Comparison of ENCODE assay signal across 26 mouse cellular contexts in genomic region chr2:125438381-125438780, GRCm38 (mm10).
DNase-seq lines count a peak whose midpoint lies in the region; ATAC-seq and TF ChIP-seq lines count a peak whose summit lies in the region.
"Had no signal": no experiment of that assay in that cellular context is flagged by ENCODE, and none has a peak within 500 bp of the region (broad histone marks: within the 10 kb centered on the region; RNA-seq: fewer than 3 reads in every experiment).

No protein-coding gene starts in this region.

- H3K9ac ChIP-seq in midbrain, embryonic 11.5 days (ENCODE audit: low read length), result no peak overlapping the region
- H3K9ac ChIP-seq: embryonic facial prominence, embryonic 13.5 days; embryonic facial prominence, embryonic 15.5 days; forebrain, embryonic 13.5 days; forebrain, embryonic 15.5 days; forebrain, postnatal 0 days had no signal

- no peaks in the 10 kb centered on the region for H3K36me3 ChIP-seq in midbrain, embryonic 11.5 days (ENCODE audit: control insufficient read depth, insufficient read depth, low read length)
- H3K36me3 ChIP-seq: embryonic facial prominence, embryonic 13.5 days; embryonic facial prominence, embryonic 15.5 days; forebrain, embryonic 15.5 days; G1E had no signal

- peak overlapping the region; percentile 67 for H3K27ac ChIP-seq in embryonic fibroblast, embryonic 13.5 days (ENCODE audit: insufficient read depth, low read length)
- H3K27ac ChIP-seq in midbrain, embryonic 11.5 days (ENCODE audit: low read depth, low read length), result no peak overlapping the region
- H3K27ac ChIP-seq: embryonic facial prominence, embryonic 13.5 days; embryonic facial prominence, embryonic 15.5 days; forebrain, embryonic 13.5 days; forebrain, embryonic 15.5 days had no signal

- peaks cover 18% of the 10 kb centered on the region for H3K4me1 ChIP-seq in embryonic fibroblast, embryonic 13.5 days (ENCODE audit: control insufficient read depth, insufficient read depth, low read length)
- no peaks in the 10 kb centered on the region for H3K4me1 ChIP-seq in midbrain, embryonic 11.5 days (ENCODE audit: control insufficient read depth, insufficient read depth, low read length)
- H3K4me1 ChIP-seq: embryonic facial prominence, embryonic 15.5 days; forebrain, embryonic 15.5 days had no signal

- TF ChIP-seq POLR2A in embryonic fibroblast, embryonic 13.5 days (IDR thresholded peaks at IDR 0.05; ENCODE audit: low read depth, low read length), result no peak

- no peak overlapping the region for H3K4me3 ChIP-seq in embryonic fibroblast, embryonic 13.5 days (ENCODE audit: insufficient read depth, low read length)
- H3K4me3 ChIP-seq in midbrain, embryonic 11.5 days (ENCODE audit: low read depth, low read length), result no peak overlapping the region
- H3K4me3 ChIP-seq: embryonic facial prominence, embryonic 13.5 days; embryonic facial prominence, embryonic 15.5 days; forebrain, embryonic 13.5 days; forebrain, embryonic 15.5 days had no signal

- H3K9me3 ChIP-seq in midbrain, embryonic 11.5 days (ENCODE audit: control insufficient read depth, low read length), result no peaks in the 10 kb centered on the region
- H3K9me3 ChIP-seq: embryonic facial prominence, embryonic 13.5 days; embryonic facial prominence, embryonic 15.5 days; forebrain, embryonic 13.5 days; forebrain, embryonic 15.5 days; G1E had no signal

- peak; percentile 16 for DNase-seq in adrenal gland, adult 2 months
- no peak for DNase-seq in adrenal gland, postnatal 36 days
- peak; percentile 39 for DNase-seq in Muller cell, postnatal 12 days (ENCODE audit: inconsistent ontology term)
- peak; percentile 50 for DNase-seq in retina, postnatal 1 day
- no peak for DNase-seq in c-Kit-positive CD71-positive TER-119-positive erythroid progenitor cells, embryonic 14.5 days (ENCODE audit: low spot score)
- DNase-seq in midbrain, embryonic 11.5 days (ENCODE audit: low spot score, missing footprints), result no peak
- DNase-seq: adrenal gland, postnatal 10 days; adrenal gland, postnatal 25 days; B cell, adult 2 months; cerebellum, adult 11 months; cerebellum, adult 18-20 months; cerebellum, adult 8-10 months; cerebellum, adult 9-11 months; cerebellum, postnatal 14 days; cerebellum, postnatal 36 days; embryo, embryonic 11 days; forebrain, postnatal 0 days had no signal

- ATAC-seq in midbrain, embryonic 11.5 days (ENCODE audit: low FRiP score), result no peak
- ATAC-seq: activated CD4-positive, CD25-positive, alpha-beta regulatory T cell, adult 4 months; CD4-positive, CD25-positive, alpha-beta regulatory T cell, adult 4 months; forebrain, embryonic 13.5 days; forebrain, embryonic 15.5 days; forebrain, postnatal 0 days had no signal

- no peak for TF ChIP-seq CTCF in embryonic fibroblast, embryonic 13.5 days (IDR thresholded peaks at IDR 0.05; ENCODE audit: borderline replicate concordance, insufficient read depth, low read length)

- WGBS in midbrain, embryonic 11.5 days, result 81% methylated on average over 8 of the region's 8 CpGs

- no peak overlapping the region for H3K4me2 ChIP-seq in midbrain, embryonic 11.5 days
- H3K4me2 ChIP-seq: embryonic facial prominence, embryonic 13.5 days; embryonic facial prominence, embryonic 15.5 days; forebrain, embryonic 13.5 days; forebrain, embryonic 15.5 days had no signal

- no peaks in the 10 kb centered on the region for H3K27me3 ChIP-seq in midbrain, embryonic 11.5 days (ENCODE audit: control insufficient read depth, insufficient read depth, low read length)
- H3K27me3 ChIP-seq: CH12.LX; embryonic facial prominence, embryonic 13.5 days; embryonic facial prominence, embryonic 15.5 days; forebrain, embryonic 13.5 days; forebrain, embryonic 15.5 days had no signal

Comparison
In these comparisons a context has a peak if more than half of its experiments do, and no peak if none do; other contexts are left out.
1. DNase-seq: peak in adrenal gland, adult 2 months (single experiment), Muller cell, postnatal 12 days (single experiment) and retina, postnatal 1 day (single experiment); none in adrenal gland, postnatal 36 days (0 of 2), c-Kit-positive CD71-positive TER-119-positive erythroid progenitor cells, embryonic 14.5 days (single experiment) and midbrain, embryonic 11.5 days (single experiment).